Mouse (Mus musculus) gastrocnemius, adult 18-20 months (tissue): ENCODE results near the gene Larp4b. TPM values are rescaled to one million over a fixed set of nuclear protein-coding genes. Genes with fewer than 3 reads are reported as not detected.

Source experiments
- DNase-seq: peaks from one replicate; pipeline ENCODE4 v3.0.0; 2021; ENCODE audit warnings: low spot score
- total RNA-seq, 2 experiments: library from RNA; stranded (reverse); gene quantifications; 2 replicates each; pipeline ENCODE4 v1.2.3; 2021

The Larp4b gene
- total RNA-seq, 2 experiments from 2014 or later: 59.5 to 64.6 TPM

DNA sequence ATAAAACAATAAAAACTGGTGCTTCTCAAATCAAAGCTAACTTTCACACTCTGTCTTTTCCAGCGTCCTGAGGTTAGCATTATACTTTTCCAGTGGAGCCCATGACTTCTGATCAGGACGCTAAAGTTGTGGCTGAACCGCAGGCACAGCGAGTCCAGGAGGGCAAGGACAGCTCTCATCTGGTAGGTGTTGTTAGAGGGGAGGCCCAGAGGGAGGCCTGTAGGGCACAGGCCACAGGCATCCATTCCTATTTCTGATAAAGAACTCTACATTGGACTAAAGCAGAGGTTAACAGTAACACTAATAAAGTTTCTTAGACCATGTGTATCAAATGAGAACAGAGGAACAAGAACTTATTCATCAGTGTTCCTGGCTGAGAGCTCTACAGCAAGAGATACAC, 28.4 kb downstream of the Larp4b start:
- no peak for DNase-seq

DNA sequence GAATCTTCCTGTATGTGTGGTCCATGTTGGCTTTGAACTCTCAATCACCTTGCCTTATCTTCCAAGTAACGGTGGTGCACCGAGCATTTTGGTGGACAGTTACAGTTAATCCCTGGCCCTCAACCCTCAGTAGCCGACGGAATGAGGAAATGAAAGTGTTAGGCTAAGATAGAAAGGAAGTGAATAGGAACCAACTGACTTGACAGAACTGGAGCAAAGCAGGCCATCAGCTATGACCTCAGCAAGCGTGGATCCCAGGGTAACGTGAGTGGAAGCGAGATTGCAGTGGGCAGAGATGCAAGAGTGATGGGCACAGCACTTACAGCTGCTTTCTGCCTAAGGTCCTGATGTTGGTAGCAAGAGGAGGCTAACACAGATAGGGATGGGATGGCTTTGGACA, 31.5 kb downstream of the Larp4b start:
- no peak for DNase-seq

DNA sequence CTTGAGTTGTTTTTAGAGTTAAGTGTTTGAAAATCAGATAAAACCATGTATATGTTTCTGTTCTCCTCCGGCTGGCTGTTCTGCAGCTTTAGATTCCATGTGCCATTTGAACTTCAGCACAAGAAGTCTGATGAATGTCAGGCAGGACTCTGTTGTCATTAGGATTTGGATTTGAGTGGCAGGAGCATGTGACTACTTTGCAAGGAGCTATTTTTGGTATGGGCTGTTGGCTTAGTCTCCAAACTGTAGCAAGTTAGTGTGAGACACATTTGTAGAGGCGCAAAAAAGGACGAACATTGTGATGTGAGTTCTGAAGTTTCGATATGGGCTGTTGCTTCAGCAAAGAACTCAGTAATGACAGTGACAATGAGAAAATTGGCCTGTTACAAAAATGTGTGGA, 34.0 kb downstream of the Larp4b start:
- peak; percentile 73 for DNase-seq

DNA sequence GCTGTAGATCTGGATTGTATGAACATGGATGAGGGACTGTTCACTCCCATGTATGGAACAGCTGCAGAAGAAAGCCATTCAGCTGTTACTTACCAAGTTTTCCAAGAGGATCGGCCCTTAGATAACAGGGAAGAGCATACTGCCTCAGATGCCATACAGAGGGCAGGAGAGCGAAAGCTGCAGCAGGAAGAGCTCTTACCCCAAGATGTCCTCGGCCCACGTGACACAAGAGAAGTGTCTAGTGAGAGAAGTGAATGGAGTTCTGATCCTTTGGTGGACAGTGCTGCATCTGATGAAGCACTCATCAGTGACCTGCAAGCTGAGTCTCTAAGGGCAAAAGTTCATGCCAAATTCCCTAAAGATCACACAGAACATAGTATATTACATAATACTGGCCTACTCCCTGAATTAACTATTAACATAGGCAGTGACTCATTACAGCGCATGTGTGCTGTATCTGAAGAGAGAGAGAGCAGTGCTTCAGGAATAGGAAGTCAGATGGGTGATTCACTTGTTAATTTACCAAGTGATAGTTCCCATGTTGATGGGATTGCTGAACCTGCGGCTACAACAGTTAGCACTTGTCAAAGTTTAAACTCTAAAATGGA, 35.1 kb downstream of the Larp4b start:
- DNase-seq: no peak

DNA sequence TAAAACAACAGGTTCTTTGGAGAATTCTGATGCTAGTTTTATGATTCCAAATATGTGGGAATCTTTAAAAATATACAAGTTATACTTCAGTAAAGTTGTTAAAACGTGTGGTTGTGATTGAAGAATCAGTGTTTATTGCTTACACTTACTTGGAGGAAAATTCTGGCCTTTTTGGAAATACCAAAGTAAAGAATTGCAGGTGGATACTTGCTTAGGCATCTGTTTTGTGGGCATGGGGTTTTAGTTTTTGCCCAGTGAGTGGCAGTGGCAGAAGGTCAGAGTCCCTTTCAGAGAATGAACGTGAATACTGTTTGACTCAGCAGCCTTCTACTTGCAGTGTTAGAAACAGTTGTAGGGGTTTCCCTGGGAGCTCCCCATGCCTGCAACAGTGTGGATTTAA, 40.7 kb downstream of the Larp4b start:
- DNase-seq: no peak

DNA sequence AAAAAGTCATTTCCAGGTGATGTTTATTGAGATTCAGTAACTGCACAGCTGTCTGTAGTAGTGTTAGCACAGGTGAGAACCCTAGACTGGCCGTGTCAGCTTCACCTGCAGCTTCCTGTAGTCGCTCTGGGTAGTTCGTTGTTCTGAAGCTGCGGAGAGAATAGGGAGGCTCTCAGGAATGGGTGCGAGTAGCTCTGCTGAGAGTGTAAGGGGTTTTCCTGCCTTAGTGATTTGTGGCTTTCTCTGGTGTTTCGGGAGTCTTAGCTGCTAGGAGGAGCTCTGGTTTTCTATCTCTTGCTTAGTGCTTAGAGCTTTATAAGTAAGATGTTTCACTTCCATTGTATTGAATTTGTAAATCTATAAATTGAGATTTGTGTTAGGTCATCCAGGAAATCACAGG, 42.4 kb downstream of the Larp4b start:
- DNase-seq: no peak

DNA sequence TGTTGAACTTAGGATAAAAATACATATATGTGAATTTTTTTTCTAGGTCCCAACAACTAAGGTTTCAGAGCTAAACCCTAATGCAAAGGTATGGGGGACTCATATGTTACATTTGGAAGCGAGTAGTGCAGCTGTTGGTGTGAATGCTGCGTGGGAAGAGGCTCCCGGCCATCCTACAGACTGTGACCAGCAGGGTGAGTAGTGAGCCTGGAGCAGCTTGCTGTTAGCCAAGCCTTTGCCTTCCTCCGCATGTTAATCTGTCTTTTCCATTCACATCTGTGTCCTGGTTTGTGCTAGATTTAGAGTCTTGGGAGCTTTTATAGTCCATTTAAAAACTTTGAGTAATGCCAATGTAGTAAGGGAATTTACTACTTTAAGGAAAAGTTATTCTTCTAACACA, 43.1 kb downstream of the Larp4b start:
- no peak for DNase-seq

DNA sequence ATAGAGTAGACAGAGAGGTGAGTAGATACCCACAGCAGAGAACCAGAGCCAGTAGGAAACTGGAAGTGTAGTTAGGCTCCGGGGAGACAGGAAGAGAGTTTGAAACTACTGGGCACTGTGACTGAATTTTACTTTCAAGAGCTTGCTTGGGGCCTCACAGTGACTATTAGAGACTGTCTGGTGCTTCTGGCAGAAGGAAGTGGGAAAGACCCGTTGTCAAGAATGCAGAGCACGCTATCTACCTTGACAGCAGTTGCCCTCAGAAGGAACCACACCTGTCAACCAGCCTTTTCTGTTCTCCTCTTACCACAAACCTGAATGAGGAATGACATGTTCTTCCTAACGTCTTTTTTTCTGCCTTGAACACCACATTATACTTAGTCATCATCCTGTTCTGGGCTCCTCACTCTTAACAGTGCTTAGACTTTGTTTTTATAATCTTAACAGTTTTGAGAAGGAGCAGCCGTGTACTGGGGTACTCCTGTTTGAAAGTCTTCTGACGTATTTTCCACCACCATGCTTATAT, 45.8 kb downstream of the Larp4b start:
- no peak for DNase-seq

DNA sequence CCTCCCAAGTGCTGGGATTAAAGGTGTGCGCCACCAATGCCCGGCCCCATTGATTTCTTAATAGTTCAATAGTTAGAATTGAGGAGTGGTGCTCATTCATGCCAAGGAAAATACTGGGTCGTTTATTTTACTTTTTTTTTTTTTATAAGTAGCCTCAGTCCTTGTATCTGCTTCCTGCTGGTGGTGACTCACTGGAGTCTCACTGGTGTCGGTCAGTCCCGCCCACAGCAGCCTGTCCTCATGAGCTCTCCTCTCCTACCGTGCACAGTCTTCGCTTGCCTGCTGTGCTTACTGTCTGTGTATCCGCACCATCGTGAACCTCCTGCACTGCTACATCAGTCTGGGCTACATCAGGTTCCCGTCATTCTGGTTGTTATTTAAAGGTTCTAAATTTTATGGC, 46.5 kb downstream of the Larp4b start:
- no peak for DNase-seq

DNA sequence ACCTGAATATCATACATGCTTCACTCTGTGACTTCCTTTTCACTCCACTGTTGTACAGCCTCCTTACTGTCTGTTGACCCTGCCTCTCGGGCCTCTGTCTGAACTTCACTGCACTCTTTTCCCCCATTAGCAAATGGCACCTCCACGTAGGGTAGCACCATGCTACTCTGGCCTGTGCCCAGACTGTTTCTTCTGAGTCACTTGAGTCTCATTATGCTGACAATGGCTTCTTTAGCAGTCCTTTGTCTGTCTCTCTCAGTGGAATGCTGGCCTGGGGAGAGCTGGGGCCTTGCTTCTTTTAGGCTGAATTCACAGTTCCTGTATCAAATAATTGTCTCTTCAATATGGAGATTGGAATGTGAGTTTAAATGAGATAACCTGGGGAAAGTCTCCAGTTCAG, 48.7 kb downstream of the Larp4b start:
- DNase-seq: no peak

DNA sequence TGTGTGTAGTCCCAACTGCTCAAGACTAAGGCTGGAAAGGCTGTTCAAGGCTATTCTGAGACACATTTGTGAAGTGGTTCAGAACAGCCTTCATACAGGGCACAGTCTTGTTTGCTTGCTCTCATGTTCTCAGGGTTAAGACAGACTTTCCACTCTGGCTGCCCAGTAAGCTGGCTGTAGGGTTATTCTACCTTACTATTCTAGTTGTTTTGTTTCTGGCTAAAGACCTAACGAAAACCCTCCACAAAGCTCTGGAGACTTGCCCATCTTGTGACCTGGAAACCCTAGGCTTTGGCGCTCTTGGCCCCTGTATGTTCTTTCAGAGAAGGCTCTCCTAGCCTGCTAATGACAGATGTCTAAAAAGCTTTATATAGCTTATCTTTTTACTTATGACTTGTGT, 55.1 kb downstream of the Larp4b start:
- DNase-seq: peak; percentile 30

DNA sequence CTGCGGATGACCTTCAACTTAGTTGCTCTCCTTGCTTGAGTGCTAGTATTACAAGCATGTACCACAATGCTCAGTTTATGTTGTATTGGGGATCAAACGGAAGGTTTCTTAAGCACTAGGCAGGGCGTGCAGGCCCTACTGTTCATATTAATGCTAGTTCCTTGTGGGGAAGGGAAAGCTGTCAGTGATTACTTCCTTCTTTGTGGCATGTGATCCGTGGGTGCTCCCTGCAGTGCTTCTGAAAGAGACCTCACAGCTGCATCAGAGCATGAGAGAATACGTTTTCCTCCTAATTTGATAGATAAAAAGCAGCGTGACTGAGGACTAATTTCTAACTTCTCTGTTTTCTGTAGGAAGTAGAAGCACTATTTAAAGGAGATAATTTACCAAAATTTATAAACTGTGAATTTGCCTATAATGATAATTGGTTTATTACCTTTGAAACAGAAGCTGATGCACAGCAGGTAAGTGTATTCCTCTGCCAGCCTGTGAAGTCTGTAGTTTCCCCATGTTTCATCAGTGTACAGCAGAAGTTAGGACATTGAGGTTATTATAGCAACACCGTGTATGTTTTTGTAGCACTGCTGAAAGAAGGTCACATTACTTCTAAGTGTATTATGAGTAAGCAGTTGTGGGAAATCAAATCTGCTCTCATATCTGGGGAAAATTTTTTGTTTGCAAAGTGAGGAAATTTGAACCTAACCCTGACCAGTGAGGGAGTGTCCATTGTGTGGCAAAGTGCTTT, 56.0 kb downstream of the Larp4b start:
- no peak for DNase-seq

DNA sequence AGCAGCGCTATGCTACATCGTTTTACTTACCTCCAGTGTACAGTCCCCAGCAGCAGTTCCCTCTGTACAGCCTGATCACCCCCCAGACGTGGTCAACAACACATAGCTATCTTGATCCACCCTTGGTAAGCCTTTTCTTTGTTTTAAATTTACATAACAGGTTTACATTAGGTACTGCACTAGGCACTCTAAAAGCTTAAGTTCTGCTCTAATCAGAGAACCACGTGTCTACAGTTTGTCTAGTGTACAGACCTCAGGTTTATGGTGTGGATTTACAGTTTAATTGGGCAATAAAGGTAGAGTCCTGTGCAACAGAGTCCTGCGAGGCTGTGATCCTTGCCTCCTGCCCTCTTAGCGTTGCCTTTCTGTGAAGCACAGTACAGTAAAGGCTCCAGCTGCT, 57.4 kb downstream of the Larp4b start:
- DNase-seq: no peak

DNA sequence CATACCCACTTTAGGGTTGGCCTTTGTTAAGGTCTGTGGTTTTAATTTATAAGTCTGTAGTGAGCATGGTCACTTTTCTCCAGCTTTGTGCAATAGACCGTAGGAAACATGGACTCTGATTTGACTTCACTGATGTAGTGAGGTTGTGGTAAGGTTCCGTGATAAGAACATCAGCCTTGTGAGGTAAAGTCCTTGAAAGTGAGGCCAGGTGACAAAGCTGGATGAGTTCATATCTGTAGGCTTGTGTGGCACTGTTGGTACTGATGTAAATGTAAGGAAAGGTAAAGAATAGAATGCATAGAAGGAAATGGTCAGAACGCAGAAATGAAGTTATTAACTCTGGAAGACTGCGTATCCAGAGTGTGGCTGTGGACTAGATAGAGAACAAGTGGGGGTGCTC, 57.9 kb downstream of the Larp4b start:
- no peak for DNase-seq

DNA sequence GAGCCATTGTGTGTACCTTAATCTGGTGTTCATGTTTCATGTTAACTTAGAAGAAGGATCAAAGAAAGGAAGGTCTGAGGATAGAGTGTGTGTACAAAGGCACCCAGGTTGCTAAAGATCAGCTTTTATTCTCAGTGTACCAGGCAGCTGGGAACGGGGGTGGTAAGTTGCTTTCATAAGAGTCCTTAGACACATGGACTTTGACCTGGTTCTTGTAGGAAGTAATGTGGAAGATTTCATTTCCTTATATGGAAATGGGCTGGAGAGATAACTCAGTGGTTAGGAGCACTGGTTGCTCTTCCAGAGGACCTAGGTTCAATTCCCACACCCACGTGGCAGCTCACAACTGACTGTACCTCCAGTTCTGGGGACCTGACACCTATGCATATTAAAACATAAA, 58.6 kb downstream of the Larp4b start:
- no peak for DNase-seq

DNA sequence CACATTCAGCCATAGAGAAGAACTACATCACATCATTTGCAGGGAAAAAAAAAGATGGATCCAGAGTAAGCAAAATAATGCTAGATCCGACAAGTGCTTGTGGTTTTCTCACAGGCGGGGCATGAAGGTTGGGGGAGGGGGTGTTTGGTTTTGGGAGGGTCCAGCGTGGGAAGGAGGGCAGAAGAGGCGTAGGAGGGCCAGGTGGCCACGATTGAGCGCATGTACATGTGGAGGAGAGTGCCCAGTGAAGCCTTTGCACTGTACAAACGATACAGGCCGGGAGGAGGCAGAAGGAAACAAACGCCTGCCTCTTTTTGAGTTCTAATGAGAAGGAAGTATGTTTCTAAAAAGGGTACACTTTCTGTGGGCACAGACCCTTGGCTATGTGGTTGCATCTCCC, 60.1 kb downstream of the Larp4b start:
- no peak for DNase-seq

DNA sequence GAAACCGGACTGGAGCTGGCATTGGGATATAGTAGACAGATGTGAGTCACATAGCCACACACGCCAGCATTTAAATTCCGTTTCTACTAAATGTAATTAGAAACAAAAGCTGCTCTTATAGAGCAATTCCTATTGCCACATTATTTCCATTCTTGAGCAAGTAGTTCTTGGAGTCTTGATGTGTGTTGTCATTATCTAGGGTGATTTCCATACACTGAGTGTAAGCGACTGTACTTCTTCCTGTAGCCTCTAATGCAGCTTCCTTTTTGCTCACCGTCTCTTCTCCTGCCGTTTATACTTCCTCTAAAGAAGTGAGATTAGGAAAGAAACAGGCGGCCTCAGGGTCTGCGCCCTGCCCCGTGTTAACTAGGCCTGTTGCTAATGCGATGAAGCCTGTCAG, 65.6 kb downstream of the Larp4b start:
- DNase-seq: no peak

DNA sequence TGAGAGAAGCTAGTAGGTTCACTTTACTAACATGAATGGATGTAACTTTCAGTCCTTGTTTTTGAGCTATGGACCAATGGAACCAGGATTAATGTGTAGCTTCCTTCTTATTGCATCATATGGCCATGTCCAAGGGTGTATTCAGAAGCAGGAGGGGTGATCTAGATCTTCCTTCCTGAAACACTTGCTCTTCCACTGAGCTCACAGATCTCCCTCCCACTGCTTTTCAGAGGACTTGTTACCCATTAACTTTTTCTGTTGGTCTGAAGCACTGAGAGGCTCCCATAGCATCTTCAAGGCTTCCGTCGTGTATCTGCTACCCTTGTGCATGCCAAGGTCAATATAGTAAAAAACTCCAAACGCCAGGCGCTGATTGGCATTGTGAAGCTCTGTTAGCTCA, 69.2 kb downstream of the Larp4b start:
- no peak for DNase-seq

DNA sequence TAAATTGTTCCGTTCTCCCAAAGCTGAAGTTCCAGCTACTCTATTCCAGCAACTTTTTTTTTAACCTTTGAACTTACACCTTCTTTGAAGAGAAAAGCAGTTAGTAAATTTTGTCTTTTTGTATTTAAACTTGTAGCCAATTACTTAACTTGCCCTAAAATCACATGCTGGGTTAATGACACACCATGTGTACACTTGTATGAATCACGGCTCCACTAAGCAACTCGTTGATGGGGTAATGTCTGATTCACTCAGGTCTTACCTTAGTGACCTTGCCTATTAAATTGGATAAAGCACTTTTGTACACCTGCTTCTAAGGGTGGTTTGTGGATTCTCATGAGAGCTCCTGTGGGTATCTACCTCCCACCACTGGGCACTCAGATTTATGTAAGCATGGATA, 74.2 kb downstream of the Larp4b start:
- no peak for DNase-seq

DNA sequence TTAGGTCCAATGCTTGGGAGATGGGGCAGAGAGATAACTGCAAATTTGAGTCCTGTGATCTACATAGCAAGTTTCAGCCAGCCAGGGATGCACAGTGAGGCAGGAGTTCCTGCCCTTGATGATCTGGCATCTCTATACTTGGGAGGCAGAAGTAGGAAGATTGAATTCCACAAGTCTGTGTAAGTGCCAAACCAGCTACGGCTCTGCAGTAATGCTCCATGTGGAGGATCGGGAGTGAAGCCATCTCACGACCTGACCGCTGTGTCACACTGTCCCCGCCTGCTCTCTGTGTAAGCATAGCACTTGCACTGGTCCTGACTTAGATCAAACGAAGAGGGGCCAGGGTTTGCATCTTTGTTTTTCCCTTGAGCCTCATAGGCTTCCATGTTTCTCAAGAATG, 75.9 kb downstream of the Larp4b start:
- peak; percentile 61 for DNase-seq

DNA sequence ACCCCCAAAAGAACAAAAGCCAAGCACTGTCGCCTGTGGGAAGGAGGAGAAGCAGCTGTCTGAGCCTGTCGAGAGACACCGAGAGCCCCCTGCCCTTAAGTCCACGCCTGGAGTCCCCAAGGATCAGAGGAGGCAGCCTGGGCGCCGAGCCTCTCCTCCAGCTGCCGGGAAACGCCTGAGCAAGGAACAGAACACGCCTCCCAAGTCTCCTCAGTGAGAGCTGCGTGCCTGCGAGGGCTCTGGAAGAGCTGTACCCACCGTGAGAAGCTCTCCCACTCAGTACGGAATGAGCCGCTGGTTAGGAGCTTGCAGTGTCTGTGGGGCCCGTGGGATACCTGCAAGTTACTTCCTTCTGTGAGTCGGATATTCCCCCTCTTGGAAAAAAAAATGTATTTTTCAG, 77.0 kb downstream of the Larp4b start:
- no peak for DNase-seq

DNA sequence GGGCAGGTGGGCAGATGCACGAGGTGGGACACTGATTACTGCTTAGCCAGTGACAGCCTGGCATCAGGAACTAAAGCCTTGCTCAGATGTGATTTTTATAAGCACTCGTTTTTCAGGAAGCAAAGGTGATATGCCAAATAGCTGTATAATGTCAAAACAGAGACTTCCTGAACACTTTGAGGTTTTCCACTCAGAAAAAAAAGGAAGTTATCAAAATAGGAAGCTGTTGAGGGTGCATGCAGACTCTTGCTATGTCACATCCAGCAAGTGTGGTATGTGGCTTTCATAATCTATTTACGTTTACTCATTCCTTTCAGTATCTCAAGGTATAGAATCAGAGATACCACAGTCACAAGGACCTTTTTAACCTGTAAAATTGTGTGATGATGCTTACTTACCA, 79.7 kb downstream of the Larp4b start:
- DNase-seq: no peak

DNA sequence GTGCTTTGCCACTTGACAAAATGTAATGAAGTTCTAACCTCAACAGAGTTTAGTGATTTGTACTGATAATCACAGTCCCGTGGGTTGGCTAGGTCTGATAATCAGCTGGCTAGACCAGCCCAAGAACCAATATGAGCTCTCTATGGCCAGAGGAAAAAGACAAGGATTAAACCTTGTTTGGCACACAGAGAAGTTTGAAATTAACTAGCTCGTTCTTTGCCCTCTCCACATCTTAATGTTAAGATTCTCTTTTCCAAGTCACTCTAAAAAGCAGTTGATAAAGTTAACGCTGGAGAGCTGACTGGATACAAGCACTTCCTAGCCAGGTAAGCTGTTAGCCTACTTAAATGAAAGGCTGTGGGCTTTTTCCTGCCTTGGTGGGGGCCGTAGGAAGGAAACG, 81.5 kb downstream of the Larp4b start:
- no peak for DNase-seq
